Mouse (Mus musculus): ENCODE results near the gene Nell2.
"Not testable (repeated sequence)": the region's sequence is repeated elsewhere in the genome, so short reads cannot be mapped to it uniquely, and the experiment has no call there.

The Nell2 gene

GRCm38 (mm10) chr15:95527948-95528861 lies at the start of gene Nell2:
TSS of gene Nell2 (minus strand) at chr15:95528559.
- DNase-seq (ENCODE audit: low spot score), result peak; percentile 6

GRCm38 (mm10) chr15:95574661-95575060 lies 46.3 kb upstream of the Nell2 start:
- peak; percentile 38 for DNase-seq (ENCODE audit: low spot score)

- DNase-seq (ENCODE audit: low spot score), result no peak
Observed at GRCm38 (mm10) chr15:95569606-95570005, 41.2 kb upstream of the Nell2 start.

- no peak for DNase-seq (ENCODE audit: low spot score)
Observed at GRCm38 (mm10) chr15:95565160-95565559, 36.8 kb upstream of the Nell2 start.

GRCm38 (mm10) chr15:95561303-95561702 lies 32.9 kb upstream of the Nell2 start:
- no peak for DNase-seq (ENCODE audit: low spot score)

GRCm38 (mm10) chr15:95550011-95550410 lies 21.7 kb upstream of the Nell2 start:
- DNase-seq (ENCODE audit: low spot score), result no peak

- DNase-seq (ENCODE audit: low spot score), result no peak
Observed at GRCm38 (mm10) chr15:95542632-95543031, 14.3 kb upstream of the Nell2 start.

- DNase-seq (ENCODE audit: low spot score), result no peak
Observed at GRCm38 (mm10) chr15:95536724-95537123, 8.4 kb upstream of the Nell2 start.

GRCm38 (mm10) chr15:95536230-95536629 lies 7.9 kb upstream of the Nell2 start:
- DNase-seq (ENCODE audit: low spot score), result no peak

GRCm38 (mm10) chr15:95534644-95535043 lies 6.3 kb upstream of the Nell2 start:
- DNase-seq (ENCODE audit: low spot score), result no peak

GRCm38 (mm10) chr15:95527461-95527947 lies 855 bp downstream of the Nell2 start:
- no peak for DNase-seq (ENCODE audit: low spot score)

- DNase-seq (ENCODE audit: low spot score), result no peak
Observed at GRCm38 (mm10) chr15:95526626-95527411, 1.5 kb downstream of the Nell2 start.

- no peak for DNase-seq (ENCODE audit: low spot score)
Observed at GRCm38 (mm10) chr15:95525997-95526396, 2.4 kb downstream of the Nell2 start.

GRCm38 (mm10) chr15:95518204-95518603 lies 10.2 kb downstream of the Nell2 start:
- no peak for DNase-seq (ENCODE audit: low spot score)

- not testable (repeated sequence) for DNase-seq (ENCODE audit: low spot score)
Observed at GRCm38 (mm10) chr15:95513306-95513705, 15.1 kb downstream of the Nell2 start.

GRCm38 (mm10) chr15:95495666-95496065 lies 32.7 kb downstream of the Nell2 start:
- DNase-seq (ENCODE audit: low spot score), result no peak

- DNase-seq (ENCODE audit: low spot score), result no peak
Observed at GRCm38 (mm10) chr15:95495193-95495592, 33.2 kb downstream of the Nell2 start.

- DNase-seq (ENCODE audit: low spot score), result no peak
Observed at GRCm38 (mm10) chr15:95492201-95492600, 36.2 kb downstream of the Nell2 start.

- DNase-seq (ENCODE audit: low spot score), result no peak
Observed at GRCm38 (mm10) chr15:95489174-95489573, 39.2 kb downstream of the Nell2 start.

- no peak for DNase-seq (ENCODE audit: low spot score)
Observed at GRCm38 (mm10) chr15:95487961-95488360, 40.4 kb downstream of the Nell2 start.

- no peak for DNase-seq (ENCODE audit: low spot score)
Observed at GRCm38 (mm10) chr15:95482002-95482401, 46.4 kb downstream of the Nell2 start.

- DNase-seq (ENCODE audit: low spot score), result no peak
Observed at GRCm38 (mm10) chr15:95481585-95481984, 46.8 kb downstream of the Nell2 start.

- DNase-seq (ENCODE audit: low spot score), result no peak
Observed at GRCm38 (mm10) chr15:95476440-95476839, 51.9 kb downstream of the Nell2 start.
